Mouse (Mus musculus): Measurements from ENCODE around the gene Rhoj. TPM values are rescaled to one million over a fixed set of nuclear protein-coding genes. Genes with fewer than 3 reads are reported as not detected.

The Rhoj gene
- total and polyA plus RNA-seq, 3 experiments: not detected

DNA sequence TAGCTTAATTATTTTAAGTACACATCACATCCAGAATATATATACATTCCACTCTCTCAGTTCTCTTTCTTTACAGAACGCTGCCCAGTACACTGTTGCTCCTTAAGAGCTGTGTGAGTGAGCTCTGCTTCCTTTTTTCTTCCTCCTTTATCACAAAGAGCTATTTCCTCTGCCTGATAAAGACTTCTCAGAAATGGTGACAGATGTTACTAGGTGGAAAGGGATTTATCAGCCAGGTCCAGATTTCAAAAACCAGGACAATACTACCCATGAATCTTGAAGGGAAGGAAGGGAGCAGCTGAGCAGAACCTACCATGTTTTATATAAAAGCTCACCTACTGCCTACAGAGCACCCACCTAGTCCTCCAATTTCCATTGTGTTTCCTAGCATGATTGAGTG lies 8.3 kb upstream of the Rhoj start:
- no peak overlapping the region for H3K9ac ChIP-seq (ENCODE audit: insufficient read depth, low read depth)

DNA sequence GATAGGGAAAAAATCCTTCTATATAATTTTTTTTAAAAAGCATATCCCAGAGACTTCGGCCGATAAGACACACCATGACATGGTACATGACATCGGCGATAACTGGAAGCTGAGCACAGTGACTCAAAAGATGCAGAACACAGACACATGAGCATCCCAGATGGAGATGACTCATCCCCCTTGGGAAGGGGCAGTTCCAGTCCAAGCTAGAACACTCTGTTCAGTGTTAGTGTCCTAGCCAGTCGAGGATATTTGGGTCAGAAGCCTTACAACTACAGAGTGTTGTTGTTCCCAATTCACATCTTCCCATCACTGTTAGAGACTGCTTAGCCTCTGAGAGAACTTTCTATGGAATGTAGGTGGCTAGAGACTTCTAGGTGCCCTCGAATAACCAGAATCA lies 4.0 kb upstream of the Rhoj start:
- no peak overlapping the region for H3K4me3 ChIP-seq (replicated peaks in 1 of 3; ENCODE audit: low read depth in 2 of 3, low read length in 2 of 3, poor library complexity in 1 of 3)
- no peaks in the 10 kb centered on the region for H3K36me3 ChIP-seq (replicated peaks in 1 of 2; ENCODE audit: control insufficient read depth in 1 of 2, insufficient read depth in 1 of 2, low read length in 1 of 2)
- dilution Hi-C loops (cut with MboI; ENCODE audit: extremely low pct_ligation_motif_present, extremely low pct_unique_long_range_greater_than_20kb, low sequenced_read_pairs): no loop called here
- H3K27me3 ChIP-seq (replicated peaks): no peaks in the 10 kb centered on the region
- no peak for TF ChIP-seq JUND (conservative IDR thresholded peaks at IDR 0.05; ENCODE audit: low read depth, low read length)
- no peak for TF ChIP-seq MYC (IDR thresholded peaks at IDR 0.05; ENCODE audit: low read depth, low read length)
- no peak for TF ChIP-seq RCOR1 (conservative IDR thresholded peaks at IDR 0.05; ENCODE audit: low read depth, low read length)
- no peak for TF ChIP-seq CHD2 (IDR thresholded peaks at IDR 0.05; ENCODE audit: low read length)
- TF ChIP-seq MAFK (IDR thresholded peaks at IDR 0.05; ENCODE audit: insufficient replicate concordance, low read length): no peak
- TF ChIP-seq USF2 (conservative IDR thresholded peaks at IDR 0.05; ENCODE audit: low read depth, low read length): no peak
- TF ChIP-seq NRF1 (IDR thresholded peaks at IDR 0.05; ENCODE audit: low read depth, low read length): no peak
- TF ChIP-seq CTCF (conservative IDR thresholded peaks at IDR 0.05 in 1 of 2, IDR thresholded peaks at IDR 0.05 in 1 of 2; ENCODE audit: low read depth in 2 of 2, low read length in 2 of 2): no peak
- TF ChIP-seq SMC3 (IDR thresholded peaks at IDR 0.05; ENCODE audit: low read depth, low read length): no peak
- TF ChIP-seq UBTF (IDR thresholded peaks at IDR 0.05; ENCODE audit: low read depth, low read length): no peak
- no peak for TF ChIP-seq ELF1 (IDR thresholded peaks at IDR 0.05; ENCODE audit: low read depth, low read length)
- no peak for TF ChIP-seq RAD21 (IDR thresholded peaks at IDR 0.05; ENCODE audit: low read depth, low read length)
- TF ChIP-seq TCF12 (IDR thresholded peaks at IDR 0.05; ENCODE audit: low read depth, low read length): no peak
- no peak for TF ChIP-seq GABPA (IDR thresholded peaks at IDR 0.05; ENCODE audit: insufficient replicate concordance, low read depth, low read length)
- H3K9ac ChIP-seq (ENCODE audit: insufficient read depth, low read depth): no peak overlapping the region
- H3K79me2 ChIP-seq (replicated peaks; ENCODE audit: control insufficient read depth, extremely low read depth, insufficient read depth, poor library complexity, severe bottlenecking): no peaks in the 10 kb centered on the region
- DNase-seq (ENCODE audit: extremely low read depth): no peak
- H3K9me3 ChIP-seq (replicated peaks; ENCODE audit: low read length): no peaks in the 10 kb centered on the region
- no peak overlapping the region for H3K27ac ChIP-seq (ENCODE audit: insufficient read depth, low read depth)
- in situ Hi-C loops (cut with MboI; ENCODE audit: low pct_ligation_motif_present, low pct_unique_long_range_greater_than_20kb, low sequenced_read_pairs): no loop called here
- H3K4me2 ChIP-seq (ENCODE audit: insufficient read depth, low read depth, poor library complexity, severe bottlenecking): no peak overlapping the region
- H3K4me1 ChIP-seq (ENCODE audit: control insufficient read depth in 1 of 2, insufficient read depth in 2 of 2): 0 out of 4 replicates have a peak, but pooled peaks cover 2 to 3% of the 10 kb centered on the region in 2 experiments

More for the DNA sequence above, 8.3 kb upstream of the Rhoj start:
- Histone ChIP-seq H3K4me3 (replicated peaks in 1 of 3; ENCODE audit: low read depth in 2 of 3, low read length in 2 of 3, poor library complexity in 1 of 3) (no peak overlapping the region), H3K9me3 (replicated peaks; ENCODE audit: low read length) (no peaks in the 10 kb centered on the region), H3K4me1 (ENCODE audit: control insufficient read depth in 1 of 2, insufficient read depth in 2 of 2) (peaks cover 3 to 8% of the 10 kb centered on the region in 2 experiments; a peak in 1 of 4 replicates), H3K79me2 (replicated peaks; ENCODE audit: control insufficient read depth, extremely low read depth, insufficient read depth, poor library complexity, severe bottlenecking) (no peaks in the 10 kb centered on the region), H3K4me2 (ENCODE audit: insufficient read depth, low read depth, poor library complexity, severe bottlenecking) (no peak overlapping the region), H3K27me3 (replicated peaks) (no peaks in the 10 kb centered on the region), H3K36me3 (replicated peaks in 1 of 2; ENCODE audit: control insufficient read depth in 1 of 2, insufficient read depth in 1 of 2, low read length in 1 of 2) (no peaks in the 10 kb centered on the region), H3K27ac (ENCODE audit: insufficient read depth, low read depth) (no peak overlapping the region)
- in situ Hi-C loops (cut with MboI; ENCODE audit: low pct_ligation_motif_present, low pct_unique_long_range_greater_than_20kb, low sequenced_read_pairs): no loop called here
- DNase-seq (ENCODE audit: extremely low read depth): no peak
- dilution Hi-C loops (cut with MboI; ENCODE audit: extremely low pct_ligation_motif_present, extremely low pct_unique_long_range_greater_than_20kb, low sequenced_read_pairs): no loop called here
- TF ChIP-seq TBP (conservative IDR thresholded peaks at IDR 0.05; ENCODE audit: low read depth, low read length) (no peak), NELFE (IDR thresholded peaks at IDR 0.05; ENCODE audit: low read depth, low read length) (no peak), NRF1 (IDR thresholded peaks at IDR 0.05; ENCODE audit: low read depth, low read length) (no peak), MYC (IDR thresholded peaks at IDR 0.05; ENCODE audit: low read depth, low read length) (no peak), RCOR1 (conservative IDR thresholded peaks at IDR 0.05; ENCODE audit: low read depth, low read length) (no peak), JUND (conservative IDR thresholded peaks at IDR 0.05; ENCODE audit: low read depth, low read length) (no peak), HCFC1 (IDR thresholded peaks at IDR 0.05; ENCODE audit: low read depth, low read length) (no peak), IRF4 (IDR thresholded peaks at IDR 0.05; ENCODE audit: low read depth, low read length) (no peak), MAFK (IDR thresholded peaks at IDR 0.05; ENCODE audit: insufficient replicate concordance, low read length) (no peak), ZKSCAN1 (IDR thresholded peaks at IDR 0.05; ENCODE audit: borderline replicate concordance, low read depth, low read length) (no peak), CHD1 (IDR thresholded peaks at IDR 0.05; ENCODE audit: low read depth, low read length) (no peak), UBTF (IDR thresholded peaks at IDR 0.05; ENCODE audit: low read depth, low read length) (no peak), ELF1 (IDR thresholded peaks at IDR 0.05; ENCODE audit: low read depth, low read length) (no peak)
